Mouse (Mus musculus): ENCODE data around the gene Dnajc1.

Gene Dnajc1

GRCm38 (mm10) chr2:18392331-18393021 is at the start of gene Dnajc1:
Dnajc1 (minus strand) TSS chr2:18392830.
- DNase-seq (ENCODE audit: low read depth, low spot score): peak; percentile 96

- DNase-seq (ENCODE audit: low read depth, low spot score): no peak
Observed at GRCm38 (mm10) chr2:18441871-18442270, 49.2 kb upstream of the Dnajc1 start.

- DNase-seq (ENCODE audit: low read depth, low spot score): no peak
Observed at GRCm38 (mm10) chr2:18415242-18415641, 22.6 kb upstream of the Dnajc1 start.

- DNase-seq (ENCODE audit: low read depth, low spot score): no peak
Observed at GRCm38 (mm10) chr2:18403679-18404078, 11.0 kb upstream of the Dnajc1 start.

- DNase-seq (ENCODE audit: low read depth, low spot score): no peak
Observed at GRCm38 (mm10) chr2:18401771-18402170, 9.1 kb upstream of the Dnajc1 start.

GRCm38 (mm10) chr2:18393022-18393519 is 441 bp upstream of the Dnajc1 start:
- DNase-seq (ENCODE audit: low read depth, low spot score): no peak

GRCm38 (mm10) chr2:18391861-18392260 is 769 bp downstream of the Dnajc1 start:
- no peak for DNase-seq (ENCODE audit: low read depth, low spot score)

GRCm38 (mm10) chr2:18389631-18390030 is 3.0 kb downstream of the Dnajc1 start:
- no peak for DNase-seq (ENCODE audit: low read depth, low spot score)

- DNase-seq (ENCODE audit: low read depth, low spot score): peak; percentile 21
Observed at GRCm38 (mm10) chr2:18381662-18382061, 11.0 kb downstream of the Dnajc1 start.

- DNase-seq (ENCODE audit: low read depth, low spot score): no peak
Observed at GRCm38 (mm10) chr2:18372400-18373182, 20.0 kb downstream of the Dnajc1 start.

- no peak for DNase-seq (ENCODE audit: low read depth, low spot score)
Observed at GRCm38 (mm10) chr2:18370794-18371498, 21.7 kb downstream of the Dnajc1 start.

- DNase-seq (ENCODE audit: low read depth, low spot score): no peak
Observed at GRCm38 (mm10) chr2:18364402-18364801, 28.2 kb downstream of the Dnajc1 start.

GRCm38 (mm10) chr2:18355293-18355692 is 37.3 kb downstream of the Dnajc1 start:
- DNase-seq (ENCODE audit: low read depth, low spot score): peak; percentile 30

GRCm38 (mm10) chr2:18352620-18353019 is 40.0 kb downstream of the Dnajc1 start:
- no peak for DNase-seq (ENCODE audit: low read depth, low spot score)

- peak; percentile 48 for DNase-seq (ENCODE audit: low read depth, low spot score)
Observed at GRCm38 (mm10) chr2:18343464-18343863, 49.2 kb downstream of the Dnajc1 start.

- DNase-seq (ENCODE audit: low read depth, low spot score): no peak
Observed at GRCm38 (mm10) chr2:18318671-18319070, 74.0 kb downstream of the Dnajc1 start.

- DNase-seq (ENCODE audit: low read depth, low spot score): no peak
Observed at GRCm38 (mm10) chr2:18317503-18318281, 74.9 kb downstream of the Dnajc1 start.

GRCm38 (mm10) chr2:18316909-18317308 is 75.7 kb downstream of the Dnajc1 start:
- DNase-seq (ENCODE audit: low read depth, low spot score): no peak

- DNase-seq (ENCODE audit: low read depth, low spot score): no peak
Observed at GRCm38 (mm10) chr2:18310261-18311104, 82.1 kb downstream of the Dnajc1 start.
